Mouse (Mus musculus): ENCODE data around the gene Casp12. TPM values are rescaled to one million over a fixed set of nuclear protein-coding genes. Genes with fewer than 3 reads are reported as not detected.

Gene Casp12
- polyA plus RNA-seq (2012; rRNA removed), result 0.51 and 1.2 TPM in 2 replicates

GRCm38 (mm10) chr9:5345291-5345898 lies at the start of gene Casp12:
TSS of gene Casp12 (plus strand) at chr9:5345430.

DNA sequence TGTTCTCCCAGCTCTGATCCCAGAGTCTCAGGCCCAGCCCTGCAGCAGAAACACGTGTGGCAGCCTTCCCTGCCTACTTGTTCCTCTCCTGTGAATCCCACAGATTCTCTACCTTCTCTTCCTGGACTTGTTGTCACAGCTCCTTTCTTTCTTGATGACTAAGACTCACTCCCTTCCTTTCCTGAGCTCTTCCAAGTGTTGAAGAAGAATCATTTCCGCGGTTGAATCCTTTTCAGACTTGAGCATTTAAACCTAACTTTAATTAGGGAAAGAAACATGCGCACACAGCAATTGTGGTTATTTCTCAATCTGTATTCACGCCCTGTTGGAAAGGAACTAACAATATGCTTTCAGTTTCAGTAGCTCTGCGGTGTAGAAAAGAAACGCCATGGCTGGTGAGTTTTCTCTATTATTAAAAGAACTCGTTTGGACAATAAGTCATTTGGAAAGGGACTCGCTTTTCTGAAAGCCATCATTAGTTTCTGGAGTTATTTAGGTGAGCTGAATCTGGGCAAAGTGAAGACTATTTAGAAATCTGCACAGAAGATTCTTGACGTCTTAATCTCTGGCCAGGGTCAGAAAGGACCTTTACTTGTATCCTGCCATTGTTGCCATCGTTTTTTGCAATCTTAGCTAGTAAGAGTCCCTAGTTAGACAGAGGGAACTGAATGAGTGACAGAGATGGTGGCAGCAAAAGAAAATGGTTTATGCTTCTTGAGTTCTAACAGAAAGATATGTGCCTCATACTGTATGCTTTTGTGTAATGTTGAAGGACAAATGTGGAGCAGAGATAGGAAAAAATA lies 46.7 kb upstream of the Casp12 start, which contains the start of gene Casp1:
Casp1 (plus strand) TSS at position 189 of the 803 bp plus-strand sequence.

DNA sequence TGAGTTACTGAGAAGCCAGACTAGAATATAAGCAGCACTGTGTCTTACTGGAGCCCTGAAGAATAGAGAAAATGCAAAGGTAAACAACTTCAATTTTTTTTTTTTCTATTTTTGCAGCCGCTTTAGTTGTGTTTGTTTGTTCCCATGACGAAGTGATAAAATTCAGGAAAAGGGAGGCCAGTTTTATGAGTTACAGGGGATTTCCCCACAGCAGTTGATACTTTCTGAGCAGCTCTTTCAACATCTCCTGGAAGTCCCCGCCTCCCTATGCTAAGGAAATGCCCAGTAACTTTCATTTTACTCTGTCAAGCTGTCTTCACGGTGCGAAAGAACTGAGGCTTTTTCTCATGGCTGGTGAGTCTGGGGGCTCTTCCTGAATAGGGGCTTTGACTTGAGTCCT lies 36.7 kb upstream of the Casp12 start, which contains the start of gene Casp4:
Casp4 (plus strand) TSS at position 268 of the 400 bp plus-strand sequence.

Other genes with a start within 250 kb of the Casp12 start
- 0.71 and 0.73 TPM in 2 replicates for gene Casp1, start 46.9 kb upstream of the Casp12 start, polyA plus RNA-seq (2012; rRNA removed)
- gene Casp4, start 36.6 kb upstream of the Casp12 start, polyA plus RNA-seq (2012; rRNA removed), result 0.98 and 1.2 TPM in 2 replicates

All from central nervous system, embryonic 18 days (tissue).